Mouse (Mus musculus): ENCODE results near the gene St3gal3. TPM values are rescaled to one million over a fixed set of nuclear protein-coding genes. Genes with fewer than 3 reads are reported as not detected.

Gene St3gal3
- total RNA-seq, 2 experiments from 2014 or later = 37.4 to 40.5 TPM

- no peak for DNase-seq (ENCODE audit: low spot score in 2 of 2)
Observed at GRCm38 (mm10) chr4:118143679-118144078, 9.0 kb upstream of the St3gal3 start.

- no peak for DNase-seq (ENCODE audit: low spot score in 2 of 2)
Observed at GRCm38 (mm10) chr4:118141511-118141910, 6.8 kb upstream of the St3gal3 start.

DNA sequence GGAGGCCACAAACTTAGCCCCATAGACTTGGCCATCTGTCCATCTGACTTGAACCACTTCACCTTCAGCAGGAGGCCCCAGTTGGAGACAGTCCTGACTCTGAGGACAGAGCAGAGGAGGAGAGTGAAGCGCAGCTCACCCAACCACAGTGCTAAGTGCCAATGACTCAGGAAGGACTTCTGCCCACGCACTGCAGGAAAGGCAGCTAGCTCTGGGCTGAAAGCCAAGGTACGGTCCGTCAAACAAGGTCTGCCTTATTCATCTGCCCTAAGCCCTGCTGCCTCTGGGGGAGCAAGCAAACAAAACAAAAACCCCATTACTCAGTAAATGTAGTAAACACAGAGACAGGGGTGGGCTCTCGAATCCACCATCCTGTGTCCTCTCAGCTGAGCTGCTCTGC, 4.2 kb upstream of the St3gal3 start:
- DNase-seq (ENCODE audit: low spot score in 2 of 2) = peak; percentile 52 to 69

DNA sequence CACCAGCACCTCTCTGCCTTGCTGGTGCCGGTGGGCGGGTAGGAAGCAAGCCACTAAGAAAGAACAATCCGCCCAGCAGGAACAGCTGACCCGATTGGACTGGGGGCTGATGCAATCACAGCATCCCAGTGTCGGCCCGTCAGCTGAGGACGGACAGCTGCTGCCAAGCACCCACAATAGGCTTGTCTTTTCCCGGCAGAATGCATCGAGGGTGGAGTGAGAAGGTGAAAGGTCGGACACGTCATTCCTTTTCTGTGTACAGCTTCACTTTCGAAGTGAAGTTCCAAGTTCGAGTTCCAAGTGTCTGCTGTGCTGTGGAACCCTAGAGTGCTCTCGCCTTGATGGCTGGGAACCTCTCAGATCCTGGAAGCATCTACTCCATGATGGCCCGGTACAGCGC, 3.1 kb upstream of the St3gal3 start:
- DNase-seq (ENCODE audit: low spot score in 2 of 2) = no peak

DNA sequence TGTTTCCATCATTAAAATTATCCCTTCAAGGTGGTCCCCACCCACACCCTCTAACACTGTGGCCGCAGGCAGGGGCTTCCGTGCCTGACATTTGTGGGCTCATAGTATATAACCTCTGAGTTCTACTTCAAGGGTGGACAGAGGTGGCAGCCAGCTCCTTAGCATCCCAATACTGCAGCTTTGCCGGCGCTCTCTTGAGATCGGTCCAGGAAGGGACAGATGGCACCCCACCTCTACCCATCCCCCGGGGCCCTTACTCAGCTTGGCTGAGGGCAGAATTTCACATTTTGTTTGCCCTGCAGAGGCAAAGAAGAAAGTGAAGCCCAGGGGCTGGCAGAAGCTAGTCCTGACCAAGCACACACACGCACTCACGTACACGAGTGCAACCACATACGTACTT, 2.6 kb upstream of the St3gal3 start:
- DNase-seq (ENCODE audit: low spot score in 2 of 2) = no peak

- no peak for DNase-seq (ENCODE audit: low spot score in 2 of 2)
Observed at GRCm38 (mm10) chr4:118135414-118135813, 700 bp upstream of the St3gal3 start.

- DNase-seq (ENCODE audit: low spot score in 2 of 2) = no peak
Observed at GRCm38 (mm10) chr4:118131329-118131728, 3.4 kb downstream of the St3gal3 start.

- no peak for DNase-seq (ENCODE audit: low spot score in 2 of 2)
Observed at GRCm38 (mm10) chr4:118123030-118123704, 11.5 kb downstream of the St3gal3 start.

DNA sequence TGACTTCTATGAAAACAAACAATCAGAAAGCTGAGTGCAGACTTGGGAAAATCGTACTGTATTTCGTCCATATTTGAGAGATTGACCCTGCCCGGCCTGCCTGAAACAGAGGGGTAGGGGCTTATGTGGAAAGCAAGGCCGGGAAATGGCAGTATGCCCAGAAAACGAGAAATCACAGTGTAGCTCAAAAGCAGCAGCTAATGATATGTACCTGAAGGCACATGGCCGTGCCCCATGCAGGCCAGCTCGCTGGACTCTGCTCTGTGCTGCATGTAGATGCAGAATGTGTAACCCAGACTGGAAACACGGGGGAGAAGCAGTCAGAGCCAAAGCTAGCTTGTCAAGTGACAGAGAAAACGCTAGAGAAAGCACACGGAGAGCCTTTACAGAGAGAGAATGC, 12.6 kb downstream of the St3gal3 start:
- DNase-seq (ENCODE audit: low spot score in 2 of 2) = no peak

- no peak for DNase-seq (ENCODE audit: low spot score in 2 of 2)
Observed at GRCm38 (mm10) chr4:118117565-118117964, 17.1 kb downstream of the St3gal3 start.

DNA sequence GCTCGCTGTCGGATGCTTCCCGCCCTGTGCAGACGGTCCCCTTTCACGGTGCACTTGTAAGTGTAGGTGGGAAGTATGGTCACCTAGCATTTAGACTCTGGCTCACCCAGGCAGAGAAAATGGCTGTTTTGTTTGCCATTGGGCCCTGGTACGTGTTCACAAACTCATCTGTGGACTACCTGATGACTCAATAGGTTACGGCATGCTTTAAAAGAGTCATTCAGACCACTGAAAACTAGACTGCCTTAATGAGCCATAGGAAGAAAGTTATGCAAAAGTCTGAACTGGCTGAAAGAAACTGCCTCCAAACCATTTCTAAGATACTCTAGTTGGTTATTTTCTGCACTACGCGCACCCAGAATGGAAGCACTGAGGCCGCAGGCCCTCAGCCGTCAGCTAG, 18.6 kb downstream of the St3gal3 start:
- no peak for DNase-seq (ENCODE audit: low spot score in 2 of 2)

GRCm38 (mm10) chr4:118115132-118115531, 19.6 kb downstream of the St3gal3 start:
- DNase-seq (ENCODE audit: low spot score in 2 of 2) = no peak

GRCm38 (mm10) chr4:118112601-118113000, 22.1 kb downstream of the St3gal3 start:
- DNase-seq (ENCODE audit: low spot score in 2 of 2) = no peak

DNA sequence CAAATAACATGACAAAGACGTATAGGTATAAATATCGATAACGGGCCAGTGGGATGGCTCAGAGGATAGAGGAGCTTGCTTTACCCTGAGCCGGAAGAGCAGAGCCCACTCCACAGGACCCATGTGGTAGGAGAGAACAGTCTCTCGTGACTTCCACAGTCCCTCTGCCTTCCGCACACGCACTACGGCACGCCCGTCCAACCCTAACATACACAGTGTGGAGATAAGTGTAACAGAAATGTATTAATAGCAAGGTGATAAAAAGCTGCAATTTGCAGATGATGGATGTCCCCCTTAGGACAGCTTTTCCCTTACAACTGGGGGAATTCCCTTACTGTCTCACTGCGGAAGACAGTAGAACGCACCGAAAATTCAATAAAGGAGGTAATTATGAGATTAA, 25.1 kb downstream of the St3gal3 start:
- DNase-seq (ENCODE audit: low spot score in 2 of 2) = no peak

- no peak for DNase-seq (ENCODE audit: low spot score in 2 of 2)
Observed at GRCm38 (mm10) chr4:118108779-118109178, 25.9 kb downstream of the St3gal3 start.

DNA sequence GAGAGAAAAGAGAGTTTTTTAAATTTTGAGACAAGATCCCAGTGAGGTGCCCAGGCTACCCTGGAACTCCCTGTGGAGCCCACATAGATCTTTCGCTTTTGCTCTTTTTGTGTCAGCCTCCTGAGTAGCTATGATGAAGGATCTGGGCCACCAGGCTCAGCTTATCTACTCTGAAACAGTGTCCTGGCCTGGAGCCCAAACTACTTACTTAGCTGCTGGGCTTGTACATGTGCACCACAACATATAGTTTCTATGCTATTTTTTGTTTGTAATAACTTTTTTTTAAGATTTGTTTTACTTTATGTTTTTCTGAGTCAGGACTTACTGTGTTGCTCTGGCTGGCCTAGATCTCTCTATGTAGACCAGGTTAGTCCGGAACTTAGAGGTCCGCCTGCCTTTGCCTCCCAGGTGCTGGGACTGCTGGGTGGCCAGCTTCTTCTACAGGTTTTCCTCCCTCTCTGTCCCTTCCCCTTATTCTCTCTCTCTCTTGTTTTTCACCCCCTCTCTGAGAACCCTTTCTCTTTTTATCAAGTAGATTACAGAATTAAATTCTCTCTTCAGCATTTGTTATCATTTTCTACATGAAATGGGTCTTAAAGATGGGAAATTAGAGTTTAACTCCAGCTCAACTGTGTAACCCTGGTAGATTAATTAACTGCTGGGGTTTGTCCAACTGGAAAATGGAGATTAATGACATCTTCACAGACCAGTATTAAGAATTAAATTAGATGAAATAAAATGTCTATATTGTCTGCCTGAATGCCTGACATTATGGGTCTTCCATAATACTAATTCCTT, 29.3 kb downstream of the St3gal3 start:
- no peak for DNase-seq (ENCODE audit: low spot score in 2 of 2)

DNA sequence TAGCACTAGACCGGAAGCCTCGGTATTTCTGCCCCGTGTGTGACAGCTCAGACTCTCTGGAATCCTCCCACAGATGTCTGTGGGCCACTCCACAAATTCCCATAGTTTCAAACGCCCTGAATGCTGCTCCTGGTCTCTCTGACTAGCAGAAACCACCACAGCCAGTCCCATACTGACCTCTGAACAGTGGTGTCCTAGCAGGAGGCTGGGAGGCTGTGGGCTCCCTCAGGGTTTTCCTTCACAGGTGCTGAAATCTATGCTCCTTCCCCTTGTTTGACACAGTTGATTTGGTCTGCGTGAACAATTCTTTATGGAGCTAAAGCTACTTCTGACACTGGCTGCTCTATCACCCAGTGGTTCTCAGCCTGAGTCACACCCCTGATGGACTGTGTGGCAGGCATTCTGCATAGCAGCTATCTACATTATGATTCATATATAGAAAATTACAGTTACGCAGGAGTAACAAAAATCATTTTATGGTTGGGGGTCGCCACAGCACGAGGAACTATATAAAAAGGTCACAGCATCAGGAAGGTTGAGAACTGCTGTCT, 31.4 kb downstream of the St3gal3 start:
- no peak for DNase-seq (ENCODE audit: low spot score in 2 of 2)

- DNase-seq (ENCODE audit: low spot score in 2 of 2) = no peak
Observed at GRCm38 (mm10) chr4:118101497-118101896, 33.2 kb downstream of the St3gal3 start.

DNA sequence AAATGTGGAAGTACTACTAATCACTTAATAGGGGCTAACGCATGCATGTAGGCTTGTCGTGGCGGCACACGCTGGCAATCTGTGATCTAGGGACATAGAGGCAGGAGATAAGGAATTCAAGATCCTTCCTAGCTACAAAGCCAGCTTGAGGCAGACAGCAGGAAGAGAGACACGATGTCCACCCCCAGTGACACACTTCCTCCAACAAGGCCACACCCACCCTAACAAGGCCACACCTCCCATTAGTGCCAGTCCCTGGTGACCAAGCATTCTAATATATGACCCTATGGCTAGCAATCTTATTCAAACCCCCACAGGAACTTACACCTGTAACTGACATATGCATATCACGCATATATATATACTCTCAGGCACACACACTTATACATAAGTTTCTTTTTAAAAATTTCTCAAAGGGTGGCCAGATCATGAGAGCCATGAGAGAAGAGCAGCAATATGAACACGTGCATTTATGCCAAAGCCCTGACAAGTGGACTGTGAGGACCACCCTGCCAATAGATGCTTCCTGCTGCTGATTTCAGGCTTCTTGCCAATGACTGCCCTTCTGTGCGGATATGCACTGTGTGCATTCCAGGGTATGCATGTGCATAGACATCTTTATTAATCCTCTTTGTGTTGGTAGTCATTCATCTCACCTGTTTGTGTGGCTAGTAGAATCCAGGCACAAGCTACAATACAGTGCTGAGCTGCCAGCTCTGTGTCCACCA, 34.9 kb downstream of the St3gal3 start:
- no peak for DNase-seq (ENCODE audit: low spot score in 2 of 2)

GRCm38 (mm10) chr4:118098571-118098970, 36.1 kb downstream of the St3gal3 start:
- DNase-seq (ENCODE audit: low spot score in 2 of 2) = no peak

DNA sequence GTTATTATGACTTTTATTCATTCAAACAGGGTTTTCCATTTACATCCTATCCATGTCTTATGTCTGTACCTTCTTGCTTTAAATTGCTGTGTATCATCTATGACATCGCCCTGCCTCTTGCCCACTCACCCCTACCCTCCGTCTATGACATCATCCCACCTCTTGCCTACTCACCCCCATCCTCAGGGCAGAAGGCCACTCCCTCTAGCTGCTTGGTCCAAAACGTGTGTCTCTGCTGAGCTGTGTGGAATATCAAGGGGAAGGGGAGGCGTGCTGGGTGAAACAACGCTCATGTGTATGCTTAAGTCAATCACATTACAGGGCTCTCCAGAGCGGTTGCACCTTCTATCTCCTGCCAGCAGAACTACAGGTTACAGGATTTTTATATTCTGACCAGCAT, 38.6 kb downstream of the St3gal3 start:
- DNase-seq (ENCODE audit: low spot score in 2 of 2) = no peak
